Mouse (Mus musculus): ENCODE data around the gene Gm20388. TPM values are rescaled to one million over a fixed set of nuclear protein-coding genes. Genes with fewer than 3 reads are reported as not detected.

Gm20388 gene
- total RNA-seq, 2 experiments from 2014 or later: 10.3 to 10.6 TPM

GRCm38 (mm10) chr8:122482448-122482847, 2571.8 kb downstream of the Gm20388 start:
- DNase-seq (ENCODE audit: low spot score in 2 of 2): no peak
- intact Hi-C loops (cut with DNase I): no loop called here

DNA sequence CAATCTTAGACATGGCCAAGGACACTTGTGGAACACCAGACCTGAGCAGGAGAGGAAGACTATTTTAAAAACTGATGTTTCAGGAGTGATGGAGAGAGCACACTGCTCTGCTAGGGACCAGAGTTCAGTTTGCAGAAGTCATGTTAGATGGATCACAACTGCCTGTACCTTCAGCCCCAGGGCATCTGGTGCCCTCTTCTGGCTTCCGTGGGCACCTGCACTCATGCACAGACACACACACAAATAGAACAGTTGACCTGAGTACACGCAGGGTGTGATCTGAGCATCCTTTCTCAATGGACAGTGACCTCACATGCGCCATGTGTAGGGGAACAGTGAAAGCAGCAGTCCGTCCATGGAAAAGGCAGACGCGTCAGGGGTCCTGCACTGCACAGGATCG, 2573.2 kb downstream of the Gm20388 start:
- no peak for DNase-seq (ENCODE audit: low spot score in 2 of 2)
- intact Hi-C loops (cut with DNase I): no loop called here

DNA sequence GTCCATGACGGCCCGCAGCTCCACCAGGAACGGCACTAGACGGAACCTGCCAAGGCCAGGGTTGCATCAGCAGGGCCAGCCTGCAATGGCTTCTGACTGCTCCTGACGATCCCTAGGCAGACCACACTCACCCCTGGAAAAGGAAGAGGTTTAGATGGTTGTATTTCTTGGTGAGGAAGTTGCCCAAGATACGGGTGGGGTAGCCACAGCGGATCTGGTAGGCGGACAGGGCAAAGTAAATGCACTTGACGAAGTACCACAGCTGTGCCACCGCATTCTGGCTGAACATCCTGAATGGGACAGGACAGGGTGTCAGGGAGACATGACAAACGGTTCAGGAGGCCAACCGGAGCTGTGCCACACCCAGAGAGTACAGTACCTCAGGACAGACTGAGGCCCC, 2574.2 kb downstream of the Gm20388 start:
- intact Hi-C loops (cut with DNase I): no loop called here
- DNase-seq (ENCODE audit: low spot score in 2 of 2): no peak

GRCm38 (mm10) chr8:122488387-122488786, 2577.7 kb downstream of the Gm20388 start:
- DNase-seq (ENCODE audit: low spot score in 2 of 2): no peak
- intact Hi-C loops (cut with DNase I): no loop called here

GRCm38 (mm10) chr8:122497016-122497734, 2586.5 kb downstream of the Gm20388 start:
- no peak for DNase-seq (ENCODE audit: low spot score in 2 of 2)
- intact Hi-C loops (cut with DNase I): no loop called here

- no peak for DNase-seq (ENCODE audit: low spot score in 2 of 2)
- intact Hi-C loops (cut with DNase I): no loop called here
Observed at GRCm38 (mm10) chr8:122497912-122498311, 2587.3 kb downstream of the Gm20388 start.

DNA sequence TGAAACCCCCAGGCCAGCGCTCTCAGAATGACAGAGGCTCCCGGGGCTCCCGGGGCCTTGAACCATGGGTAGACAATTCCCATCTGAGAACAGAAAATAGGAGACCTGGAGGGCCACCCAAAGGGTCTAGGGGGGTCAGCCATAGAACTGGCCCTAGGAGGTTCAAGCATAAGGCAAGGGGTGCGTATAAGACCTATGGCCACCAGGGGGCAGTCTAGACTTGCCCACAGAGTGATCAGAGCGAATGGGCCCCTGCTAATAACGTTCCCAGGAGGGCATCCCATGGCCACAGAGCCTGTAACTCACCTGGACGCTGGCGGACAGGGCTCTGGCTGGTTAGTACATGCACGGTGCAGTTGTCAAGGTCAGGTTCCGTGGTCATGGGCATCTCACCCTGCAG, 2590.2 kb downstream of the Gm20388 start:
- DNase-seq (ENCODE audit: low spot score in 2 of 2): peak; percentile 60 to 64
- intact Hi-C loops (cut with DNase I): loop anchor here (1.0 to 5.0 kb wide), 3 partner anchors 50 to 329 kb away; partner anchors contain the start of gene Piezo1

DNA sequence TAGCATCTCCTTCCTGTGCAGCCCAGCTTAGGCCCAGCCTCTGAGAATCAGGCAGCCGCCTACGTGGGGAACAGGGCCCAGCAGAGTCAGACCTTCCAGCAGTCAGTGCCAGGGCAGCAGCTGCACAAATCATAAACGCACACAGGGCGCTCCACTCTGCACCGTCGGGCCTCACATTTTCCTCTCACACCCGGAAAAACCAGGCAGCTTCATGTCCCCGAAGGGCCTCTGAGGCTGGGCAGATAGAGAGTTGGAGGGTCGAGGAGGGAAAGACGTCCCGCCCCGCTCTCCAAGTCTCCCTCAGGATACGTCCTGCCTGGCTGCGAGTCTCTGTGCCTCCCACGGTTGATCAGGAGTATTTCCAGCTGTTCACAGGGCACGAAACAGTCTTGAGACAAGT, 2600.9 kb downstream of the Gm20388 start:
- intact Hi-C loops (cut with DNase I): no loop called here
- DNase-seq (ENCODE audit: low spot score in 2 of 2): no peak

GRCm38 (mm10) chr8:122512392-122512791, 2601.8 kb downstream of the Gm20388 start:
- intact Hi-C loops (cut with DNase I): no loop called here

GRCm38 (mm10) chr8:122515699-122516098, 2605.1 kb downstream of the Gm20388 start:
- DNase-seq (ENCODE audit: low spot score in 2 of 2): no peak
- intact Hi-C loops (cut with DNase I): no loop called here

More at GRCm38 (mm10) chr8:122512392-122512791, 2601.8 kb downstream of the Gm20388 start:
- DNase-seq (ENCODE audit: low spot score in 2 of 2): no peak

DNA sequence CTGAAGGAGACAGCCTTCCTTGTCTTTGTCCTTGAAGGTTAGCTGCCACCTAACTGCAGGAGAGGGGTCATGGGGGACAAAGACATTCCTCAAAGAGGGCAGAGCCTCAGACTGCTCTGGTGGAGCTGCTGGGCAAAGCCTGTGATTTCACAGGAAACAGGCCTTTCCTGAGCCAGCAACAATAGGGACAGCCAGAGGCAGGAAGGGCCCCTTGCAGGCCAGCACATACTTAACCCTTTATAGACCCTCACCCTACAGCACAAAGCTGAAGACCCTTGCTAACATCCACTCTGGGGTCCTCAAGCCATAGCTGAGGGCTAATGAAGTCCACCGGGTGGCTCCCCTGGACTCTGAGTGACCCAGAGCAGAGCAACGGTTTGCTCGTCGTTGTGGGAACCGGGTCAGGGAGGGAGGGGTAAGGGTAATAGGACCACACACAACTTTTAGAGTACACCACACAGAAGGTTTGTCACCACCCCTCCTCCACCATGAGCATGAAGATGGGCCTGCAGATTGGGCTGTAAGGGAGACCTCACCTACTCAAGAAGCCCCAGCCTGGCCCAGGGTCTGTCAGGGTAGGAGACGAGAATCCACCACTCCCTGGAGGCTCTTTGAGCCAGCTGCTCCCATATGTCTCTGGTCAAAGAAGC, 2607.0 kb downstream of the Gm20388 start:
- intact Hi-C loops (cut with DNase I): no loop called here
- DNase-seq (ENCODE audit: low spot score in 2 of 2): no peak

GRCm38 (mm10) chr8:122520611-122521010, 2610.0 kb downstream of the Gm20388 start:
- no peak for DNase-seq (ENCODE audit: low spot score in 2 of 2)
- intact Hi-C loops (cut with DNase I): no loop called here

GRCm38 (mm10) chr8:122522796-122523651, 2612.4 kb downstream of the Gm20388 start:
- intact Hi-C loops (cut with DNase I): no loop called here
- DNase-seq (ENCODE audit: low spot score in 2 of 2): no peak

DNA sequence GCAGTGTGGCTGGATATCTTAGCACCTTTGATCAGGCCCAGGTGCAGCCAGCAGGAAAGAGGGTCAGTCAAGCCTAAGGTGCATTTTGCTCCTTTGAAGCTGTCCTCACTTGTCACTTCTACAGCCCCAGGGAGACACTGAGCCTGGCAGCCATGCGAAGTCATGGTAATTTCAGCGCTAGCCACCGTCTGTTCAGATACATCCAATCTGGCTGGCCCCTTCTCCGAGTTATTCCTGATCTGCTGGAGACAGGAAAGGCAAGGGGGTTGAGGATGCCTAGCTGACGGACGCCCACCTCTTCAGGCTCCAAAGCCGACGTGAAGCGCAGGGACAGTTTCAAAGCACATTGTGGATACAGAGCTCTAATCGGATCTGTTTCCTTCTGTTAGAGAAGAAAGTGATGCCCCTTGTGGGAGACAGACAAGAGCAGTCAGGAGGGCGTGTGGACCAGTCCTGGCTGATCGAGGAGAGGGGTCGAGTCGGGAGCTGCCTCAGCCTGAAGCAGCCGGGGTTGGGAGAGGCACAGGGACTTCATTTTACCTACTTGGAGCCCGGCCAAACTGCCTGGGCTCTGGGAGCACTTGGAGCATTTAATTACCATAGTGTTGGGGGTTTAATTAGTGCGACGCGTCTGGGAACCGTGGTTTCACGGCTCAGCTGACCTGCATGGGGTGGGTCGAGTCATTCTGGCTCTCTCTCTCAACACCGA, 2613.2 kb downstream of the Gm20388 start:
- peak; percentile 19 to 31 for DNase-seq (ENCODE audit: low spot score in 2 of 2)
- intact Hi-C loops (cut with DNase I): no loop called here

DNA sequence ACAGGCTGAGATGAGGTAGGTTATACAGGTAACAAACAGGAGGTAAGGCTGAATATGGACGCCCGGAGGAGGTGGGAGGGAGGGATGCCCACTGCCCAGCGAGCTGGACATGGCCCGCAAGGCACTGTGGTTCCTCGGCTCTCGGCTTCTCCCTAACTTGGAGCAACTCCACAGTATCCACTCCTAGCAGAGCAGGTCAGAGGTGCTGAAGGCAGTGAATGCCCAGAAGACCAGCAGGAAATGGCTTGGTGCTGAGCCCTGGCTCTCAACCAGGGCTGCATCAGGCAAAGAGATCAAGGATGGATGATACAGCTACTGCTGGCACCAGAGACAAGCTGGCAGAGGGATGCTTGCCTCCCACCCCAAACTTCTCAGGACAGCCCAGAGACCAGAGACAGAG, 2613.9 kb downstream of the Gm20388 start:
- no peak for DNase-seq (ENCODE audit: low spot score in 2 of 2)
- intact Hi-C loops (cut with DNase I): no loop called here

DNA sequence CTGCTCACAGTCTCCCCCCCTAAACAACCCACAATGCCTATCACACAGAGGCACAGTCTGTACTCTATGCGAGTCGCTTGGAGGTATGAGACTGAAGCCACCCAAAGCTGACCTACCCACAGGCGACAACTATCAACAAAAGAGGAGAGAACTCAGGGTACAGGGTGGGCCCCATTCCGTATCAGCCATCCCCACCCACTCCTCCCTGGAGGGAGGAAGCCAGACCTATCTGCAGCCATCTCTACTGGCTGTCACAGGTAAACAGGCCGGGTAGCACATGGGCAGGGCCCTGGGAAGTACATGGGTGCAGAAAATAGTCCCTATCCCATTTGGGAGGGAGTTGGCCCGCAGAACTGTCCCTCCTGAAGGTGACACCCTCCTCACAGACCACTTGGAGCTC, 2614.4 kb downstream of the Gm20388 start:
- DNase-seq (ENCODE audit: low spot score in 2 of 2): no peak
- intact Hi-C loops (cut with DNase I): no loop called here

DNA sequence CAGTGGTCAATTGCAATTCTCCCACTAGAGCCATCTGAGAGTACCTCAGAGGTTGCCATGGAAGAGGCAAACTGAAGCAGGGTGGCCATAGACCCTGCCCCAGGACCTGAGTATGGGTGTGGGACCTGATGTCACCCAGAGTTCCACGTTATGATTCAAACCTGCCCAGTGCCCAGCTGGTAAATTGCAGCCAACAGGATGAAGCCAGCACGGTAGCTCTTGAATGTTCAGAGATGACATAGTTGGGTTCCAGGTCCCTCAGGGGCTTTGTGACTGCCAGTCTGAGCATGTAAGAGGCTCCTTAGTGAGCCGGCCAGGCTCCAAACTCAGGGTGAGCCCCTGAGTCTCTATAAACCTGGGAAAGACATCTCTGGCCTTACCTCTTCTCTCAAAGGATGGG, 2615.4 kb downstream of the Gm20388 start:
- intact Hi-C loops (cut with DNase I): no loop called here
- DNase-seq (ENCODE audit: low spot score in 2 of 2): no peak

- intact Hi-C loops (cut with DNase I): no loop called here
- DNase-seq (ENCODE audit: low spot score in 2 of 2): no peak
Observed at GRCm38 (mm10) chr8:122526526-122527170, 2616.0 kb downstream of the Gm20388 start.

DNA sequence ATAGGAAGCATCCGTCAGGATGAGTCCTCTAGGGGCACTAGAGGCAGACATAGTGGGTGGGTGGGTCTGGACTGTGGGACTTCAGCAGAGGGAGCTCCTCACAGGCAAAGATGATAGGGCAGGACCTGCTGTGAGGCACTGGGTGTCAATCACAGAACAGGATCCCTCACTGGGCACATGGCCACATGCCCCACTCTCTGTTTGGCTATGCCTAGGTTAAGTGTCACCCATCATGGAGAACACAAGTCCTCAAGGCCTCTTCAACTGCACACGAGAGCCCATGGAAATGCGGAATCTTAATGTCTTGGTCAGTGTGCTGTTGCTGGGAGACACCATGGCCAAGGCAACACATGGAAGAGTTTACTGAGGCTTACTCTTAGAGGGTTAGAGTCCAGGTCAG, 2617.3 kb downstream of the Gm20388 start:
- intact Hi-C loops (cut with DNase I): no loop called here
- no peak for DNase-seq (ENCODE audit: low spot score in 2 of 2)
